Mouse (Mus musculus) heart, postnatal 10 days (tissue): ENCODE results near the gene Itgav. TPM values are rescaled to one million over a fixed set of nuclear protein-coding genes. Genes with fewer than 3 reads are reported as not detected.

Experiments used
- DNase-seq, 2 experiments: peaks; one replicate each; pipeline ENCODE4 v3.0.0; 2021
- intact Hi-C: fragments of 180-260 bp; cut with DNase I; formaldehyde crosslinking; loops from one replicate; pipeline ENCODE4 v1.15.1; 2025
- total RNA-seq, 2 experiments: library from RNA; stranded (reverse); gene quantifications; 2 replicates each; pipeline ENCODE4 v1.2.3; 2021

Gene Itgav
- total RNA-seq, 2 experiments from 2014 or later = 53.7 to 56.0 TPM

DNA sequence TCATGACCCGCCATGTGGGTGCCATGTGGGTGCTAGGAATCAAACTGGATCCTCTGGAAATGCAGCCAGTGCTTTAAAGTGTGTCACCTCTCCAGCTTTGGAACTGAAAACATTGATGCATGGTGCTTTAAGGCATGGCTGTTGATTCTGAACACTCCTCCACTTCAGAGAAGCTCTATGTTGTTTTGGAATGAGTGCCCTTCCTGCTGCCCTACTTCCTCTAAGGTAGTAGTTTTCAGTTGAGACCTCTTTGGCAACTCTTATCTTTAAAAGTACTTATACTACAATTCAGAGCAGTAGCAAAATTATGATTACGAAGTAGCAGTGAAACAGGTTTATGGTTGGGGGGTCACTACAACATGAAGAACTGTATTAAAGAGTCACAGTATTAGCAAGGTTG, 18.6 kb downstream of the Itgav start:
- DNase-seq = no peak
- intact Hi-C loops = no loop called here

DNA sequence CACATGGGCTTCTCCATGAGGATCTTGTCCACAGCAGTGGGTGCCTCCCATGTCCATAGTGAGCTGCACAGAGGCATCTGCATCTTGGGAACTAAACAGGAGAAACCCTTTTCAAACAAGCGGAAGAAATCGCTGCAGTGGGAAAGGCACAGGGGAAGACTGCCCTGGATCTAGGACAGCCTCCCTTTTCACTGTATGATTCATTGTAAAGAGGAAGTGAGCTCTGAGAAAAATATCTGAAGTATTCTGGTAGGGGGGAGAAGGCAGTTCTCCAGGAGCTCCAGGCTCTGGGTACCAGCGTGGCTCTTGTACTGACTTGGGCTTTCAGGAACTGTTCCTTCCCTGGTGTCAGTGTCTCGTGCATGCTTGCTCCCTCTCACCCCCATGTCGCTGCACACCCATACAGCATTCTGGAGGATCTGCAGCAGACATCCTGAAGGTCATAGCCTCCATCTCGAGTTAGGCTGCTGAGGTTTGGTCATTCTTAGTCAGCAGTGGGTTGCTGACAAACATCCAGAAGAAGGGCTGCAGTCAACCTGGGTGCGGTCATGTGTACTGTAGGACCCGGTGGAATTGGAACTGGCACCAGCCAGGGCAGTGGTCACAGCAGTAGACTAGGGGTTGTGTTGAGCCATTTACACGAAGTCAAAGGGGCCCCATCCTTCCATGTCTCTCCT, 20.2 kb downstream of the Itgav start:
- intact Hi-C loops = no loop called here
- DNase-seq = no peak

DNA sequence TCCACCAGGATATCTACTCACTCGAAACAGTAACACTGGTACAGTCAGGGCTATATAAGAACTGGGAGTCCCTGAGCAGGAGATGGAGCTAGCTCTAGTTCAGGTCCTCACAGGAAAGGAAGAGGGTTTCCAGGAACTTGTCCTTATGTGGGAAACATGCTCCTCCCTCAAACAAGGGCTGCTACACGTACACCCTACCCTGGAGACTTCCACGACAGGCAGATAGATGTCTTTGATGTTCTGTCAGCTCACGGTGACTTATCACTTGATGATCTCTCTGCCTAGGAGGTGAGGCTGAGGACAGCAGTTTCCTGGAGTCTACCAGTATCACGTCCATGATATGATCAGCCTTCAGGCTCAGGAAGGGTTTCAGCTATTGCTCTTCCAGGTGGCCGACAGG, 21.1 kb downstream of the Itgav start:
- DNase-seq = no peak
- intact Hi-C loops = no loop called here

DNA sequence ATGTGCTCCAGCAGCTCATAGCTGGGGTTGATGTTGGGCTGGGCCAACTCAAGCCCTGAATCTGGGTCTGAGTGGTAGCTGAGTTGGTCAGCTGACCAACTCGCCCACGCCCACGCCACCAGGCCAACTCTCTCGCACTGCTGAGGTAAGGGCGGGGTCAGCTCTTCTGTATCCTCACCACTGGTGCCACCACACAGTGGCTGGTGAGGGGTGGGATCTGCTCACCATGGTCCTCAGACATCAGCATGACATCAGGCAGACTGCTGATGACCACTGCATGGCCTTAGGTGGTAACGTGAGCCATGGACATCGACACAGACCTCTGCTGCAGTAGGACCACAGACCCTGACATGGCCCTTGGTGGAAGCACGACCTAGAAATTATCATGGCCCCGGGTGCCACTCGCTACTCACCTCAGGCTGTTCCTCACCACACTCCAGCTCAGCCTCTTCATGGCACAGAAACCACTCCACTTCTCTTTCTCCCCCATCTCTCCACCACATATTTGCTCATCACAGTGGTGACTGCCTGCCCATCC, 24.5 kb downstream of the Itgav start:
- DNase-seq = no peak
- intact Hi-C loops = no loop called here

DNA sequence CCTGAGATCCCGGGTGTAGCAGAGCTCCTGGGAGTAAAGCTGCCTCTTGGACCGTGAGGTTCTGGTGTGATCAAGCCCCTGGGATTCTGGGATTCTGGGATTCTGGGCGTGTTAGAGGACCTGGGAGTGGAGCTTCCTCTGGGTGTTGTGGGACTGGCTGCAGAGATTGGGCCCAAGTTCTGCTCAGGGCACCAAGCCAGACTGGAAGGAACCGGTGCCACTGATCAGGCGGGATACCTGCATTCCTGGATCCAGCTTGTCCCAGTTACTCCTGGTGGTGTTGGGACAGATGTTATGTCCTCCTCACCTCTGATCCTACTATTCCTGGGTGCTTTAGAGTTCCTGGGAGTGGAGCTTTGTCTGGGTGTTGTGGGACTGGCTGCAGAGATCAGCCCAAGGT, 28.8 kb downstream of the Itgav start:
- intact Hi-C loops = no loop called here
- DNase-seq = no peak

DNA sequence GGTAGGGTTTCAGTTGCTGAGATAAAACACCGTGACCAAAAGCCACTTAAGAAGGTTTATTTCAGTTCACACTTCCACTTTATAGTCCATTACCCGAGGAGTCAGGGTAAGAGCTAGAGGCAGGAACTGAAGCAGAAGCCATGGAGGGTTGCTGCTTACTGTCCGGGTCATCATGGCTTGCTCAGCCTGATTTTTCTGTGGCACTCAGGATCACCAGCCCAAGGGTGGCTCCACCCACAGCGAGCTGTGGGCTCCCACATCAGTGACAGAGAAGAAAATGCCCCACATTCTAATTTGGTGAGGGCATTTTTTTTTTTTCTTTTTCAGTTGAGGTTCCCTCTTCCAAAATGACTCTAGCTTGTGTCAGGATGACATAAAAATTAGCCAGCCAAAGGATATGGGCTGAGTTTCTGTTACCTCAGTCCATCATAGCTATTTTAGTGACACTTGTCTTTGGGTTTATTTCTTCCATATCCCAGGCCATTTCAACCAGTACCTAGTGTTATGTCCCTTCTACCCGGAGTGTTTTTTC, 30.2 kb downstream of the Itgav start:
- intact Hi-C loops = no loop called here
- DNase-seq = no peak

DNA sequence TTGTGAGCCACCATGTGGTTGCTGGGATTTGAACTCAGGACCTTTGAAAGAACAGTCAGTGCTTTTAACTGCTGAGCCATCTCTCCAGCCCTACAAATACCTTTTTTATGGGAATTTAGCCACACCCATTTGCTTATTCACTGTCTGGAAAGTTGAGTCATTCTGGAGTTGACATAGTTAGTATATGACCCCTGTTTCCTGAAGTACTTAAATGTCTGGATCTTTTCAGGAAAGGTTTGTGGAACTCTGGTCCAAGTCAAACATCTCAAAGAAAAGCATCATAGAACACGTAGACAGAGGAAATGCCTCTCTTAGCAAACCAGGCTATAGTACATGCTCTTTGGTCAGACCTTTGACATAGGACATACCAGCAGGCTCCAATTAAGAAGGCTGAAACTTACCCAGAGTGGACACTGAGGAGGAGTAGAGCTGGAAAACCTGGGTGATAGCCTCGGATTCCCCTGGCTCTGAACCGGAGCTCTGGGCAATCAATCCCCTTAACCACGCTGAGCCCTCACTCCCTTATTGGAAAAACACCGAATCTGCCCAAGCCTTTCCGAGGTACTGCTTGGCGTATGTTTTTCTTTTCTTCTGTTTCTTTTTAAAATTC, 34.5 kb downstream of the Itgav start:
- intact Hi-C loops = loop anchor here (2.0 kb wide), 1 partner anchor 34 kb away; the partner anchor contains the start of gene Itgav

DNA sequence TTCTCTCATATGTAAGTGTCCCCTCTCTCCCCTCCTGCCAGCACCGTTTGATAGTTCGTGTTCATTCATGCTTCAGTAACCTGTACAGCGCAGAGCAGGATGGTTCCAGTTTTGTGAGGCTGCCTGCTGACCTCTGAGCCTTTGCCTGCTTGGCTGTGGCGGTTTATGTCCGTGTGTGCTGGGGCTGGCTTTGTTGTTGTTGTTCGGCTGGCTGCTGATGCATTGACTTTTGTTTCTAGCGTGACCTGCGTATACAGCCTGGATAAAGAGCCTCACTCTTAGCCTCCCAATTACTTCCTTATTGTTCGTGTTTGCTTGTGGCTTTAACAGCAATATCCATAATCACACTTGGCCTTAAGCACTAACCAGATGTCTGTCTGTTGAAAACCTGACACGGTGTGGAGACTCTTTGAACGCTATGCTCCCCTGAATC, 35.0 kb downstream of the Itgav start:
- intact Hi-C loops = loop anchor here (2.0 kb wide), 1 partner anchor 34 kb away; the partner anchor contains the start of gene Itgav
- peak in 1 of 2 experiments; percentile 14 for DNase-seq

More for the DNA sequence above, 34.5 kb downstream of the Itgav start:
- no peak for DNase-seq

DNA sequence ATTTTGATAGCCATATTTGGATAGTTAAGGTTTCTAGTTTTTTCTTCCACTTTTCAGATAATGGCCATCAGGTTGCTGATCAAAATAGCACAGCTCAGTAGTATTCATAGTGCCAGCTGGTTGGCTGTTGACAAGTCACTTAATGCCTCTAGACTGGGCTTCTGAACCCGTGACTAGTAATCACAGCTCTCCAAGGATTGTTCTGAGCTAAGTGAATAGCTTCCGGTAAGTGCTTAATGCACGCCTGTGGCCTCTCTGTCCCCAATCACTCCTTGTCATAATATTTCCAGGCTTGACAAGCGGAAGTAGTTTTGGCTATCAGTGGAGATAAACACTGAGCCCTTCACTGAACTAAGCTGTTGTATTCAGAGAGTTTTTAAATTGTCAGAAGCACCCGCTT, 35.5 kb downstream of the Itgav start:
- peak; percentile 35 to 48 for DNase-seq
- intact Hi-C loops = loop anchor here (2.0 kb wide), 1 partner anchor 35 kb away; the partner anchor contains the start of gene Itgav

DNA sequence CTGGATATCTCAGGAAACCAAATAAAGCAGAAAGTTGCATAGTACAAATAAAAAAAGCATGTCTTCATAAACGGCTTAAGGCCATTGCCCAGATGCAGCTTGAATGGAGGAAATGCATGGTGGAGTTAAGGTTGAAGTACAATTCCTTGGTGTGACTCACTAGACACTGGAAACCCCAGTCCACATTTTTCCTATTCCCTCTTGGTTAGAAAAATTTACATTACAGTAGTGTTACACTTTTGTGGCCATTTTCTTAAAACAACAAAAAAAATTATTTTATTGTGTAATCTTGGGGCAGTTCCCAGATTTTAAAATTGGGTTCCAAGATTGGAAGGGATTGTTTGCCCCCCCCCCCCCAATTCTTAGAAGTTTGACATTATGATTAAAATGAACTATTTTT, 35.9 kb downstream of the Itgav start:
- intact Hi-C loops = no loop called here

DNA sequence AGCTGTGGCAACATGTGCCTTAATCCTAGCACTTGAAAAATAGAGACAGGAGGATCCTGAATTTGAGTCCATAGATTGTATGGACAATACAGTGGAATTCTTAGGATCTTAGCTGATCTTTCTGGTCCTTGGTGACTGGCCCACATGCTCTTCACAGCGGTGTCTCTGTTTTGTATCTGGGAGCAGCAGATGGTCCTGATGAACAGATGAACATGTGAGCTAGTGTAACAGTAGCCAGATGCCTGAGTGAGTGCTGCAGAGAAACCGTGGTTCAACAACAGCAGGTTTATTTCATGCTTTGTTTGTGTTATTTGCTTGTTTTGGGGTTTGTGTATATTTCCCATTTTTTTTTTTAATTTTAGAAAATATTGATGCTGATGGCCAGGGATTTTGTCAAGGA, 37.3 kb downstream of the Itgav start:
- no peak for DNase-seq
- intact Hi-C loops = no loop called here

More for the DNA sequence above, 35.9 kb downstream of the Itgav start:
- DNase-seq = no peak

DNA sequence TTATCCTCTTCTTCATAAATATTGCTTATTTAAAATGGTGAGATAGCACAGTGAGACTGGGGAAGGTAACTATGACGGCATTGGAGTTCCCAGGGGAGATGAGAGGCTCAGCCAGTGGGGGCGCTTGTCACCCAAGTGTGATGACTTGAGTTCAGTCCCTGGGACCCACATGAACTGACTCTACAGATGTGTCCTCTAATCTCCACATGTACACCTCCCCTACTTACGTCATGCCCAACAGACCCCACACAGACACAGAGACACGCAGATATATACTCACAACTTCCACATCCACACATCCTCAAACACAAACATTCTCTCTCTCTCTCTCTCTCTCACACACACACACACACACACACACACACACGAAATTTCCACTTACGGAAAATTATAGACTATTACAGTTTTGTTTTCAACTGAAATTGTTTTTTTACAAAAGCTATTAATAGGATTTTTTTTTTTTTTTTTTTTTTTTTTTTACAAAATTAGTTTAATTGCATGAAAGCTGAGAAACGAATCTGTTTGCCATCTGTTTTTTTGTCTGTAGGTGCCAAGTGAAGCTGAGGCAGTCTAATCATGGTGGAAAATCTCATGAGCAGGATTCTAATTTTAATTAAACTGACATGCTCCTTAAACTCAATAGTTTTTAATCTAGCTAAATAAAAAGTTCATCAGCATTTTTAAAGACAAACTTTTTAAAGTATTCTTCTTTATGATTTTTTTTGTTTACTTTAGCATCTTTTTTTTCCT, 38.1 kb downstream of the Itgav start:
- intact Hi-C loops = no loop called here
- no peak for DNase-seq

DNA sequence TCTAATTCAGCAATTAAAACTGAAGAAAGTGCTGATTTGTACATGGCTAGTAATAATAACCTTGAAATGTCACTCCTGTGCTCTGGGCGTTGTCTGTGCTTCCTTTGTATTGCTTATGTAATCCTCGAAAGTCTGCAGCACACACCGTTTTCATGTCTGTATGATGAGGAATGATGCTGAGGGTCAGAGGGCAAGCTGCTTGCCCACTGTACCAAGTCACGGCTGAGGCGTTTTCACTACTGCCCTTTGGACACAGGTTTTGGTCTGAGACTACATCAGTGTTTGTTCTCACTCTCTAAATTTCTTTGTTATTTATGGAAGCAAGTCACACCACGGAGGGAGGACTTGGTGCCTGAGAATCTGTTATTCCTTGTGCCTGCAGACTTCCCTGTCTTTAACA, 41.9 kb downstream of the Itgav start:
- no peak for DNase-seq
- intact Hi-C loops = no loop called here

DNA sequence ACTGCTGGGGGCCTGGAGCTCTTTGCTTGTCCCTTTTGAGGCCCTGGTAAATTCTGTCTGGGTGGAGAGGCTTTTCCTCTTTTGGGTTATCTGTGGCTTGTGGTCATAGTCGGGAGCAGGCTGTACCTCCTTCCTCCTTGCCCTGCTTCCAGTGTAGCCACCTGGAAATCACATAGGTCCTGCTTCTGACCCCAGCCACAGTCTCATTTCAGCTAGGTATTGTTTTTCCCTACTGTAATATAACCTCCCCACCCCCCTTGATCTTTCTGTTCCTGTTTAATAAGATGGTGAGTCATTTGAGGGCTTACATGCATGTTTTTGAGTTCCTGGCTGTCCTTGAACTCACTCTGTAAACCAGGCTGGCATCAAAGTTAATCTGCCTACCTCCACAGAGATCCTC, 42.7 kb downstream of the Itgav start:
- DNase-seq = no peak
- intact Hi-C loops = no loop called here

DNA sequence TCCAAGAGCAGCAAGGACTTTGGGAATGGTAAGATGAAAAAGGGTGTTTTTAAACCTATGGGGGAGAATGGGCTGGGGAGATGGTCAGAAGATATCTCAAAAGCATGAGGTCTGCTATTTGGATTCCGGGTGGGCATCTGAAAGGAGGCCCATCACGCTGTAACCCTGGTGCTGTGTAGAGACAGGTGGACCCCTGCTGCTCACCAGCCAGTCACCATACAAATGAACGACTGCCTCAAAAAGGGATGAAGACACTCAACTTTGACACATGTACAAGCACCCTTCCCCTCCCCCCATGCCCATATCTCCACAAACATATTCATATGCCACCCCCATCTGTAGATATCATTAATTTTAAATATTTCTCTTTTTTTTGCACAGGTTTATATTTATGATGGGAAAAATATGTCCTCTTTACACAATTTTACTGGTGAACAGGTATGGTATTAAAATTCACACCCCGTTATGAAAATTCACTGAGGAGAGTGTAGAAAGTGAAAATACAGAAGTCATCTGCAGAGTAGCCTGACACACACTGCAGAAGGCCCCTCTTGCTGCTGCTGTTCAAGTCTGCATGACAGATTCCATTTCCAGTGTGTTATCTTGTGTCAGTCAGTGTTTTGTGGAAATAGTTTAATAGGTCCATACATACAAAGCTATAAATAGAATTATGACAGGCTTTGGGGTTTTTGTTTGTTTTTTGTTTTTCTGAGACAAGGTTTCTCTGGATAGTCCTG, 44.3 kb downstream of the Itgav start:
- no peak for DNase-seq
- intact Hi-C loops = no loop called here

DNA sequence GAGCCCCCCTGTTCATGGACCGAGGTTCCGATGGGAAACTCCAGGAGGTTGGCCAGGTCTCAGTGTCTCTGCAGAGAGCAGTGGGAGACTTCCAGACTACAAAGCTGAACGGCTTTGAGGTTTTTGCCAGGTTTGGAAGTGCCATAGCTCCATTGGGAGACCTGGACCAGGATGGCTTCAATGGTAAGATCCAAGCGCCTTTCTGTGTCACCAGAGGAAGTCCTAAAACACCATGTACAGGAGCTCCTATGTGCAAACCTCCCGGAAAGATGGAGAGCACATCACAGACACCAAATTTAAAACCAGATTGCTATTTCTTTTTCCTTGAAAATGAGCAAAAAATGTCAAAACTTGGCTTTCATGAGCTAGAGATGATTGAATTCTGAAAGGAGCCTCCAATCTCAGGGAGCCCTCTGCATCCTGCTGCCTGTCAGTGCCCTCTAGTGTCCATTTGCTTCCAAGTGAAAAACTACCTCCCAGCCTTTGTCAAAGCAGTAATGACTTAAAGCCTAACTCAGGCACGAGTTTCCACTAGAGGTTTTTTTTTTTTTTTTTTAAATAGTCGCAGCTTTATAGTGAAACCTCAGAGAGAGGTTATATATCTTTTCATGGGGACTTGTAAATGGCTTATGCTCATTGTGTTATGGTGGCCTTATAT, 47.1 kb downstream of the Itgav start:
- DNase-seq = peak; percentile 77 to 79
- intact Hi-C loops = loop anchor here (1.0 to 5.0 kb wide), 4 partner anchors 46 to 146 kb away; partner anchors contain the start of genes Itgav and Zc3h15

DNA sequence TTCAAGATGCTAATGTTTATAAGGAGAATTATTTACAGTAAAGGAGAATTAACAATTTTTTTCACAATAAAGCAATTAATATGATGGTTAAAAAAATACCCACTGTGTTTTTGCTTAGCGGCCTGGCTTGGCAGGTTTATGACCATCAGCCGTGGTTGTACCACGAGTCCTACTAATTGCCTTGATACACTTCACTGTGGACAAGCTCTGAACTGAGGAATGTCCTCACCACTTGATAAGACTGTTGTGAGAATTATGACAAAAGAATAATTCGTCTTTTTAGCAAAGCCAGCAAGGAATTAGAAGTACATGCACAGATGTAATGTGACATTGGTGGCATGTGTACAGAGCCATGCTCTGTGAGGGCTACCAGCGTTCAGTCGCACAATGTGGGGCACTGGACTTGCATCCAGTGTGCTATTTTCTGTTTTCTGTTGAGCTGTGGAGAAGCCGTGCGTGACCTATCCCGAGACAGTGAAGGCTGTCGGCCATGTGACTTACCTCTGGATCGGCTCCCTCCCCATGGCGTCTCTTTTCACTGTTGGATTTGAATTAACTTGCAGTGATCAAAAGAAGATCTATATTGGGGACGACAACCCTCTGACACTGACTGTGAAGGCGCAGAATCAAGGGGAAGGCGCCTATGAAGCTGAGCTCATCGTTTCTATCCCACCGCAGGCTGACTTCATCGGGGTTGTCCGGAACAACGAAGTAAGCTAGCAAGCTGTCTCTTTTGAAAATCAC, 67.3 kb downstream of the Itgav start:
- DNase-seq = no peak
- intact Hi-C loops = no loop called here

DNA sequence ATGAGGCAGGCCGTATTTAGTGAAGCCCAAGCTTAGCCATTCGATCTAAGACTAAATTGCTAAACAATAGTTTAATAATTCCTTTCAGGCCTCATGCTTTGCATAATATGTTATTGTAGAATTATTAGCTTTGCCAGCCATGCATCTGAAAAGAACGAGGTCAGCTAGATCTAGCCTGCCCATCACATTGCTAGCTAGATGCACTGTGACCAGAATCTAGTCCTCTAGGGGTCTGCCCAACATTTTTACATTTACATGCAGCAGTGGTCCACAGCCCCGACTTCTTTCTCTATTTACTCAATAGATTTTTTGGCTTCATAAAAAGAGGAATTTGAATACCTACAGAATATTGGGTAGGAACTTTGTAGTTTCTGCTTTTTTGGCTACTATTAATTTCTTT, 67.9 kb downstream of the Itgav start:
- intact Hi-C loops = no loop called here
- DNase-seq = no peak

DNA sequence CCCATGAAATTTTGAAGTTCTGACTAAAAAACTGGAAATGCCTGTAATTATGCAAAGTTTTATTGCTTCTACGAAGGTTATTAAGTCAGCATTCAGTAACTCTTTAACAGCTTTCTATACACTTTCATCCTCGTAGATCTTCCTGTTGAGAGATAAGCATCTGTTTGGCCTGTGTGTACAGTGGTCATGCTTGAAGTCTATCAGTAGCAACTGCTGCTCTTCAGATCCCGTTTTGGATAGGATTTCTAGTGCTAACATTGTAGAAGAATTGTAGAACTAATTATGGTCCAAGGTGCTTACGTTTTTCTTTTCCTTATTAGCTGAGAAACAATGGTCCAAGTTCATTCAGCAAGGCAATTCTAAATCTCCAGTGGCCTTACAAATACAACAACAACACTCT, 71.6 kb downstream of the Itgav start:
- no peak for DNase-seq
- intact Hi-C loops = no loop called here
